Mouse (Mus musculus) monocyte, adult 2 months (primary cell): ENCODE measurements around the gene Frat1.
A peak's percentile ranks its signal among the peaks of the same experiment; 100 is the strongest.
"Not testable (repeated sequence)": the region's sequence is repeated elsewhere in the genome, so short reads cannot be mapped to it uniquely, and the experiment has no call there.

Source experiments
- DNase-seq, 2 experiments: peaks; one replicate each; pipeline ENCODE4 v3.0.0; 2022; ENCODE audit warnings: low spot score in 2 of 2, low read depth in 1 of 2

The Frat1 gene

DNA sequence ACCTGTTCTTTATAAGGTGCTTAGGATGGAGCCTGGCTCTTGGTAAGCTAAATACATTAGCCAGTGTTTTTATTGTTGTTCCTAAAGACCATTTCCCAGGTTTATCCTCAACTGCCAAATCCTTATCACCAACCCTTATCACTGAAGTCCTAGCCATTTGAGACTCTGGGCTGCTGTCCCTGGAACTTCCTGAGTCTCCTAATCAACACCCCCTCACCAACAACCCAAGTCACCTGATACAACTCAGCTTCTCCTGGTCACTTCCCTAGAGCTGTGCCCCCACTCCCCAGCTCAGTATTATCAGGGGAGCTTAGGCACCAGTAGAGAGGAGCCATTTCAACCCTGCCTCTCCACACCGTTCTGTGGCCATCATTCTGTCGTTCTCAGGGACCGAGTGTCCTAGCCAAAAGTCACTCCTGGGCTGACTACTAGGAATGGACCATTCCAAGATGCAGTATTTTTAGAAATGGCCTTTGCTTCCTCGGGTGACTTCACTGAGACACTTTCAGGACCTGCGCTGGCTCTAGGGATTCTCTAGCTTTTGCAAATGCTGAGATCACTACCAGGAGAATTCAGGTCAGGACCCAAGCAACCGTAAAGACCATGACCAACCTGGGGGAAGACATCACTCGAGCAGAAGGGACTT, 11.5 kb downstream of the Frat1 start:
- no peak for DNase-seq

DNA sequence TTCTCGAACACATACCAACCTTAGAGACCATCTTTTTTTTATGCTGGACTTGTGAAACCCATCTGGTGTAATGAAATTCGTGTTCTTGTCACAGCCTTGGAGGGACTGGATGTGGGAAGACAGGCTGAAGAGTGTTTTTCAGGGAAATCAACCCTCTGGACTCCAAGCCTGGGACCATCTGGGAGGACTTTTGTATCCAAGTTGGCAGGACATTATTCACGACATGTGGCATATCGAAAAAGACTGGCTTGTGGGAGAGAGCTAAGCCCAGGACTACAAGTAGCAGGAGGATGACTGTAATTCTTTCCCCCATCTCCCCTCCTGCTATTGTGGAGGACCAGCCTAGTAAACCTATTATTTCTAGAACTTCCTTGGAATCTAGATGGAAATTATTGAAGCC, 12.4 kb downstream of the Frat1 start:
- no peak for DNase-seq

DNA sequence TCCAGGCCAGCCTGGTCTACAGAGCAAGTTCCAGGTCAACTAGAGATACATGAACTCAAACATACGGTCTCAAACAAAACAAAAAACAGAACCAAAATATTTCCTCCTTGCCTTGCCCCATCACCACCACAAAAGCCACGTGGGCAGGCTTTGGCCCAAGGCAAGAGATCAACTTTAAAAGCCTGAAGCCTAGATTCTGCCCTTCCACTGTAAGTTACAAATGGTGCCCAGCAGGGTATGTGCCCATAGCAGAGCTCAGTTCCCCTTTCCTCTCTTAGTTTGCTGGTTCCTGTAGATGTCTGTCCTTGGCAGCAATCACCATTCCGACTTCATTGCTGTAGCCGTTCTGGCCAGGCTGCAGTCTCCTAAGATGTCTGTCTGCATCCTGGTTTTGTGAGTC, 12.9 kb downstream of the Frat1 start:
- peak; percentile 55 to 61 for DNase-seq

DNA sequence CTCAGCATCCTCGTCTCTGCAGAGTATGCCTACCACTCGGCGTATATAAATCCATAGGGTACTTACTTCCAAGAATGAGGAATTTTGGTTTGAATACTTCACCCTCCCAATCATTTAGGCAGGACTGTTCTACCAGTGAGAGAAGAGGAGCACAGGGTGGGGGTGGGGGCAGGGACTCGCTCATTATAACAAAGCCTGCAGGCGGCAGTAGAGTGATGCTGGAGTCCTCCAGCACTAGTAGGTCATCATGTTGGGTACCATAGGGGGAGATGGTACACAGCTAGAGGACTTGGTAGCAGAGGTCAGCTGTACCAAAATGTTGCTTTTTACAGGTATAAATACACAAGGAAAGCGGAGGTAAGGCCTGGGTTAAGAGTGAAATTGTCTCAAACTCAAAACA, 14.6 kb downstream of the Frat1 start:
- DNase-seq, result no peak

DNA sequence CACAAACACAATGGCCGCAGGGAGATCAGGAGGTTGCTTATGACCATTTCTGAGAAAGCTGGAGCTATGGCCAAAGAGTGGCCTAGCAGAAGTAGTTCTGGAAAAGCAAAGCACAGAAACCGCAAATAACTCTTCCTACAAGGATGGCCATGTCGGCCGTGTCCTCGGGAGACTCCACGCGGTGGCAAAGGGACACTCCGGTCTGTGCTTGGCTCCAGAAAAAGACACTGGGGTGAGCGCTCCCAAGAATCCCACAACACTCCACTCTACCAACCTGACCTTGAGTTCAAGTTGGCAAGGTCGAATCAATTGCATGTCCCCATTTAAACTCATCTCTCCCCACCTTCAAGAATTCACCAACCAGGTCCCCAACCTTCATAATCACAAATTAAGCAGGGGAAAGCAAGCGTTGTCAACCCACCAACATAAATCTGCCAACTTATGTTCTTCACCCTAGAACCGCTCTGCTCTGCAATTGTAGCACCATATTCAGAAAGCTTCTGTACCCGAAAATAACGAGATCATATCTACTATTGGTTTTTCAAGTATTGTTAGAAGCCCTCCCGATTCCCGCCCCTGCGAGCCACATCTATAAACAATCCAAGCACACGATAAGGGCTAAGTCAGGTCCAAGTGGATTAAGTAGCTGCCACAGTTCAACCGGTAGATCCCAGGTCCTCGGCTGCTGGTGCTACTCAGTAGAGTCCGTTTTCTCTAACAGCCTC, 16.8 kb downstream of the Frat1 start:
- no peak for DNase-seq

DNA sequence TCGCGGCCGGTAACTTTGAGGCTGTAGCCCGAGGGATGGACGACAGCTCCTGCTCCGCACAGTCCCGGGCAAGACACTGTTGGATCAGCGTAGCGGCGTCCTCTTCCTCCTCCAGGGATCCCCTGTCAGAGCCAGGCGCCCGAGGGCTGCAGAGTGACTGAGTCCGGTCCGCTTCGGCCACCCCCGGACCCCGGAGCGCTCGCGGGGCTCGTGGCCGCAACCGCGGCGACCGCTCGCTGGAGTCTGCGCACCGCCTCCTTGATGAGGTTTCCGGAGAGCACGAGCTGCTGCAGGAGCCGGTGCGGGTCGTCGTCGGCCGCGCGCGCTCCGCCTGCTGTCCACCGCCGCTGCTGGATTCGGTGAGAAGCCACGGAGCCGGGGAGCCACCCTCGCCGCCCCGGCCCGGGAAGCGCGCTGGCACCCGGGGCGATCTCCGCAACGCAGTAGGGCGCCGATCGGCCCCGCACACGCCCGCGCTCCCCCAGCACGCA, 17.4 kb downstream of the Frat1 start:
- peak in 1 of 2 experiments; percentile 12 for DNase-seq

DNA sequence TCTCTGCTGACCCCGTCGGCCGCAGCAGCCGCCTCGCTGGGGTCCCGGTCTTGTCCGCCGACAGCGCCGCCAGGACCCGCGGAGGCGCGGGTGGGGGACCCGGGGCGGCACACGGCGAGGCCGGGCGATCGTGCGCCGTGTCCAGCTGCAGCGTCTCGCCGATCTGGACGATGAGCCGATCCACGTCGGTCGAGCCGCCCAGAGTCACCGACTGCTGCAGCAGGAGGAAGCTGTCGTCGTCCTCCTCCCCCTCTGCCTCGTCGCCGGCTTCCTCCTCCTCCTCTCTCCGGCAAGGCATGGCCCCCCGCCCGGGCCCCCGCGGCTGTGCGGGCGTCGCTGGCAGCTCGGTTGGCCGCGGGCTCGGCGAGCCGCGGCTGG, 17.8 kb downstream of the Frat1 start:
- not testable (repeated sequence) for DNase-seq

DNA sequence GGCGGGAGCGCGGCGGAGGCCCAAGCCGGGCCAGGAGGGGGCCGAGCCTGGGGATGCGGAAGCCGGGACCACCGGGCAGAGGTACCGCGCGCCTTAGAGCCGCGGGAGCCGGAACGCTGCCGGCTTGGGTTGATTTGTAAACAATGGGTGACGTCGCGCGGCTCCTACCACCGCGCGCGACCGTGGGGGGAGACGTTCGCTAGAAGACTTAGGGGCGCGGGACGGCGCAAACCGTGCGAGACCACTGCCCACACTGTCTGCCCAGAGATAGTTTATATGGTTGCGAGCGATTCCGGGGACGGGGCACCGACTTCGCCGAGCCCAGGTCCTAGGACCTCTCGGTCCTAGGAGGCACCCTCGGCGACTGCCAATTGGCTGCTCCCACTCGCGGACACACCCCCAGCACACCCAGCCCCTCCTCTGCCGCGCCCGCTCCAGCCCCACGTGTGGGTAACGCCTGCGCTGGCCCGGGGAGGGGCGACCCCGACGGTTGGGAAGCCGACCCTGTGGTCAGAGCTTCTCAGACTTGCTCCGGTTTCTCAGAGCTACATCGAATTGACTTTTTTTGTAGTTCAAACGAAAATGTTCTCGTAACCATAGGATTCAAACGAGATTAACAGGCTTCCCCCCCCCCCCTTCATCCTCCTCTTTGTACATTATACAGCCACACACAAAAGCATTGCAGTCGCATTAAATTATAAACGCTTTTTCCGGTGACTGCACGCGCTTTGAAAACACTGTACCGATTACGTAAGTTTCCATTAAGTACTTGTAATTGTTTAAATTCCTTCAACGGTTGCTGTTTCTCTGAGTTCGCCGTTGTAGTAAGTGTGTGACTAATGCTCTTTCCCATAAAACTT, 18.5 kb downstream of the Frat1 start, which contains the start of gene Frat2:
Frat2 (minus strand) TSS at position 141 of the 860 bp plus-strand sequence.
- peak; percentile 64 to 86 for DNase-seq

DNA sequence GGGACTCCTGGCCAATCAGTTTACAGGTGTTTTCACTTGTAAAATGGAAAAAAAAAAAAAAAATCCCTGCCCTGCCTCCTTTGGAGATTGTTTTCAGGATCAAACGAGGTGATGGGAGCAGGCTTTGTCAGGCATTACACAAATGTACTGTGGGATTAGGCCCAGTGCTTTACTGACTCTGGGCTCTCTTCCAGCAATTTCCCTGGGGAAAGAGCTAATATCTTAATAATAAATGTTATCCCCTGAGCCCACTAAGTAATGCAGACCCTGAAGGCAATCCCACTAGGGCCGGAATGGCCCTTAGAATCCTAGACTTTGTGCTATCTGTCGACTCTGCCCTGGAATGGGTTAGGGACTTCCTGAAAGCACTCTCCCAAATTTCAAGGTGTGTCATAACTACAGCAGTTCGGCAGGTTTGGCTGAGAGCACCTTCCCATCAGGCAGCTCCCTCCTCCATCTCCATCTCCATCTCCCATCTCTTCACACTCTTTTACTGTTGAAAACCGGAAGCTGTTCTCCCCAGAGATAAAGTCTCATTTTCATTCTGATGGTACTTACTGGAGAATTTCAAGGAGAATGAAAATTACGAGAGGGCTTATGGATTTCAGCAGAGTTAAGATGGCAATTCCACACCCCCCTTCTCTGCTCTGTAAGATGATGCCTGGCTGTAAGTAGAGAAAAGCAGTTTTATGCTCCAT, 20.4 kb downstream of the Frat1 start:
- no peak for DNase-seq

DNA sequence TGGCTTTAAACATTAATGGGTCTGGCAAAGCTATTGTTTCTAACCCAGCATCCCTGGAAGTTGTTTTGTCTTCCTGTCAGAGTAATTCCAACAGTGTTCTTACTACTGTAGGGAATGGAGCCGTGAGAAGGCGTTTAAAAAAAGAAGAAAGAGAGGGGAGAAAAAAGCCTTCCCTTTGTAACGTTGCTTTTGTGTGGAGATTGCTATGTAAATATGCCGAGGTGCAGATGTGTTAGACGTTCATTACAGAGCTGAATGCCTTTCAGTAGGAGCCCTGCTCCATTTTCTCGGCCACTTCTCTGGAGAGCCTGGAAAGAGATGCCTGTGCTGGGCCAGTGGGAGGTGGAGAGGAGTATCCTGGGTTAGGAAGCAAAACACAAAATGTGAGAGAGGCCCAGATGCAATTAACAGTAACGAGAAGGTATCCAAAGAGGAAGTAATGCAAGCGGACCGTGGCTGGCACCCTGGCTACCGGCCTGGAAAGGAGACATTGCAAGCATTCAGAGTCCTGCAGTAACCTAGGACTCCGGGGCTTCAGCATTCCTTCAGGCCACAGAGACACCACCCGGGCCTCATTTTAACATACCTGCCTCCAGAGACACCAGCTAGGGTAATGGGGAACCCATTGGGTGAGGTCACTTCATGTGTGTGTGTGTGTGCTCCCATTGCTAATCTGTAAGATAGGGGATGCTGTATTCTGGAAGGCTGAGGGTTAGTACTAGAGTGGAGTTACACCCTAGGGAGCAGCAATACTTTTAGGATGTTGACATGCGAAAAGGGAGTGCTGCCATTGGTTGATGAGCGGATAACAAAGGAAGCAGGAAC, 21.2 kb downstream of the Frat1 start:
- DNase-seq, result peak in 1 of 2 experiments; percentile 25

DNA sequence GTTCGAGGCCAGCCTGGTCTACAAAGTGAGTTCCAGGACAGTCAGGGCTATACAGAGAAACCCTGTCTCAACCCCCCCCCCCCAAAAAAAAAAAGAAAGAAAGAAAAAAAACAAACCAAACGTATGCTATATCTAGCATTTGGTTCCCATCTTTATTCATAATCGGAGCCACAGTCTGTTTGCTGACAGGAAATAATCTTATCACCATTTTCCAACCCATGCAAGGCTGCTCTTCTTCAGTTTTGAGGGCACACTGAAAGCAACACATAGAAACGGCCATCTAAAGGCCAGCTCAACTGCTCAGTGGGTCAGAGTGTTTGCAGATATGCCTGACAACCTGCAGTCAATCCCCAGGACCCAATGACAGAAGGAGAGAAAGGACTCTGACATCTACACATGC, 22.7 kb downstream of the Frat1 start:
- no peak for DNase-seq

DNA sequence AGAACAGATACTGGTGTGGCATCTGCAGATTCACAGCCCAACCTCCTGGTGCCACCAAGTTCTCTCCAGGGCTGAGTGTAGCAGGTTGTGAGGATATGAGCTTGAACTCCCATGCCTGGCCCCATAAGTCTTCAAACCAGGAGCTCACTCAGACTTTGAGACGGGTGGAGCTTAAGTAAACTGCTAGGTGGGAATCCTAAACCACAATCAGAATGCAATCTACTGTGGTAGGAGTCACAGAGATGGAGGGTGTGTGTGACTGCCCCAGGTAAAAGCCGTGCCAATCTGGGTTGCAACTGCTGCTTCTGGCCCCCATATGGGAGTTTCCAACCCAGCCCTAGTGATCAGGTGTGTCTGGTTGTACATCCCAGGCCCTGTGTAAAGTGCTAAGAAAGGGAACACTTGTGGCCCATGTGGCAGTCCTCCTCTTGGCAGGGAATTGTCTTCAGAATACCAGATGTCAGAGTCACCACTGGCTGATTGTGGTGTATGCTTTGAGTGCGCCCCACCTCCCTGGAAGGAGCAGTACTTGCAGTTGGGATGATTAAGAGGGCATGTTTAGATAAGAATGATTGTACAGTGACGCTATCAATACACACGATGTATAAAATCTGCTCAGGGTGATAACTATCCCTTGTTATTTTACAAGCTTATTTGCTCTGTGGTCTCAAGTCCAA, 27.5 kb downstream of the Frat1 start:
- no peak for DNase-seq

DNA sequence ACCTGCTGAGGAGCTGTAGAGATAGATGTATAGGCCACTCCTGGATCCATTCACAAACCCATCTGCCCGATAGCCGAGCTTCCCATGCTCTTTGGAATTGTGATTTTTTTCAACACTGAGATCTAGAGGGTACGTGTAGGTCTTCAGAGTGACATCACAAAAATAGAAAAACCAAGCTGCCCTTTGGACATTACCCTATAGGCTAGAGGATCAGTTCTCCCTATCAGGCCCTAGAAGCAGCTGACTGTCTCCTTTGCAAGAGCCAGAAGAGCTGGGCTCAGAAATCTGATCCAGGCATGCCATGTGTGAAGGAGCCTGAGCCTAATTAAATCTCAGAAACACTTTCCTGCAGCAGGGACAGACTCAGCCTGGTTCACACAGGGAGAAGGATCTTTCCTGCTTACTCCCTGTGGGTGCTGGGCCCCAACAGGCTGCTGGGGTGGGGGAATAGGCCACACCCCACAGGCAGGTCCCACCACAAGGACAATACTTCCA, 28.1 kb downstream of the Frat1 start:
- DNase-seq, result no peak

DNA sequence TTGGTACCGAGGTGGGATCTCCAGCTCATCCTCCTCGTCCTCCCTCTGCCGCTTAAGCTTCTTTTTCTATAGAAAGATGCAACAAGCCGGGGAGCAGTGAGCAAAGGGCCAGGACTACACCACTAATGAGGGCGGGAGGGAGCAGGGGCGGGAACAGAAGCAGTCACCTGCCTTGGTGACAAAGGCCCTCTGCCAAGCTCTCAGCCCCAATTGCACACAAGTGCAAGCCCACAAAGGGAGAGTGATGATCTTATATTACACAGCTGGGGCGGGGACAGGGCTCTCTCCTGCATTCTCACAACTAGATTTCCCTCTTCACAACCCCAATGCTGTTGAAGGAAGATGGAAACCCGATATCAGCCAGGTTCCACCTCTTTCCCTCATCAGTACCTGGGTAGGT, 36.9 kb downstream of the Frat1 start:
- DNase-seq, result no peak

DNA sequence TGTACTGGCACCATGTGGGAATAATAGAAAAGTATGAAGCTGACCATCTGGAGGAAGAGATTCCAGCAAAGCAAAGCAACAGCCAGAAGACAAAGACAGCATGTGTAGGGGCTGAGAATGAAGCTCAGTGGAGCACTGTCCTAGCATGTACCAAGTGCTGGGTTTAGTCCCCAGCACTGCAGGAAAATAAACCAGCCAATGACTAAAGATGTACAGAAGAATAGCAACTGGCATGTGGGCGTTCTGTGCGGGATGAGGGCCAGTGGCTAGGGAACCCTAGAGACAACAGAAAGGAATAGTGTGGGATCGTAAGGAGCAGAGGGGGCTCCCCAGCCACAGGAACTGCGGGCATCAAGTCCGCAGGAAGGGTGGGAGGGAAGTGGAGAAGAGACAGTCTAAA, 39.5 kb downstream of the Frat1 start:
- no peak for DNase-seq

DNA sequence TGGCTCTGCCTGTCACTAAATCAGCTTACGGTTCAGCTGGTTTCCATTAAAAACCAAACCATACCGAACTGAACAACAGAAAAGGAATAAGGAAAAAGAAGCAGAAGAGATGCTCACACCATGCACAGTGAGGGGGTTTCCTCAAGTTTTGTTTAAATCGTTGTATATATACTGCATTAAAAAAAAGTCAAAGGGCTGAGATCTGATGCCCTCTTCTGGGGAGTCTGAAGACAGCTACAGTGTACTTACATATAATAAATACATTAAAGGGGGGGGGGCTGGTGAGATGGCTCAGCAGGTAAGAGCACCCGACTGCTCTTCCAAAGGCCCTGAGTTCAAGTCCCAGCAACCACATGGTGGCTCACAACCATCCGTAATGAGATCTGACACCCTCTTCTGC, 40.2 kb downstream of the Frat1 start:
- DNase-seq, result not testable (repeated sequence)

DNA sequence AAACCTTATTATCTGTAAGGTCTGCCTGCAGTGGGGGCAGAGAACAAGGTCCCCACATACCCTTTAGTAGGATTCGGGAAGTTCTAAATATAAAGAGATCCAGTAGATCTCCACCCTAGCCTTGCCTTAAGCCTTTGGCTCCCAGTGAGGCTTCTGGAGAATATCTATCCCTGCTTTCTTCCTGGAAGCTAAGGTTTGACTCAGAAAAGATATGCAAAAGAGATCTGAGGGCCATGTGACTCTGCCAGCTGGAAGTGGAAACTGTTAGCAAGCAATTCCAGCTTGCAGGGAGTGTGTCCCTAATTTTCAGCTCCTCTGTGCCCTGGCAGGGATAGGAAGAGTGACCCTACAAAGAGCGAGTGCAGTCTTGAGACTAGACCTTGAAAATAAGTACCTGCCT, 42.5 kb downstream of the Frat1 start:
- no peak for DNase-seq

DNA sequence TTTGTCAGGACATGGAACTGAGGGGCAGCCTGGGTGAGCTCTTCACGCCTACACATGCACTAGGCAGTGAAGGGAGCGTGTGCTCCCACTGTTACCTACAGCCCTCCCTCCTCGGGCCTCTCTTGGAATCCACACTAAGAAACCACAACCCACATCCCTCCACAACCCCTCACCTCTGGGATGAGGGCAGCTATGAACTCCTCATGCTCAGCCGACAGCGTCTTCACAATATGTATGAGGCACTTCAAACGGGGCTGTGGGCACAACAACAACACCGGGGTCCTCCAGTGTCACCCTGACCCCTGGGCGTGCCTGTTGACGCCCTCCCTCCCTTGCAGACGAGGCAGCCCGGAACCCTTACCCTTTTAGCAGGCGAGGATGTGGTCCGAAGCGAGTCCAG, 44.6 kb downstream of the Frat1 start:
- no peak for DNase-seq

DNA sequence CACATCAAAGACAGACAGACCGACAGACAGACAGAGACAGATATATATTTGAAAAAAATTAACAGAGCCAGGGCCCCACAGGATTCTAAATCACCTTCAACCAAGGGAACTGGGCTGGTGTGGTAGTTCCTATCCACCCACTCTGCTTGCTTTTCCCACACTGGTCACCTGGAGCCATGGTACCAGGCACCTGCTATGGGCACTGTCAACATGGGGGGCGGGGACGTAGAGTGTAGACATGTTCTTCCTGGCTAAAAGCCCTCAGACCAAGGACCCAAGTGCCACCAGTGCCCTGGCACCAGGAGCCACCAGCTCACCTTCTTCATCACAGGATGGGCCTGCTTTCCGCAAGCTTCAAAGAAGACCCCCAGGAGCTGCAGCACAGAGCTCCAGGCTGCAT, 52.1 kb downstream of the Frat1 start:
- no peak for DNase-seq
